Mouse (Mus musculus) embryonic facial prominence, embryonic 11.5 days (tissue): ENCODE measurements around the gene Uhmk1. TPM values are rescaled to one million over a fixed set of nuclear protein-coding genes. Genes with fewer than 3 reads are reported as not detected.

Source experiments
- ATAC-seq: fragments of 200-750 bp; cut with Nextera tagmentation; replicated peaks from 2 replicates; pipeline ENCODE4 v1.8.0; 2017; ENCODE audit warnings: low read depth; ENCODE audit not compliant: insufficient number of reproducible peaks, low FRiP score, low TSS enrichment
- DNase-seq: peaks from one replicate; pipeline ENCODE4 v3.0.0-alpha.2; 2015; ENCODE audit warnings: low spot score
- H3K27ac ChIP-seq: fragments of 300-500 bp; sonication (generic); replicated peaks from 2 replicates; pipeline ENCODE4 v1.5.1; 2014; ENCODE audit warnings: mild to moderate bottlenecking, low read depth, low read length, control low read depth
- H3K27me3 ChIP-seq: fragments of 300-500 bp; sonication (generic); 2 replicates; pipeline ENCODE4 v1.6.1; 2014; ENCODE audit warnings: mild to moderate bottlenecking, low read length, moderate library complexity, mixed read lengths; ENCODE audit not compliant: control insufficient read depth, insufficient read depth
- H3K36me3 ChIP-seq: fragments of 300-500 bp; sonication (generic); replicated peaks from 2 replicates; pipeline ENCODE4 v1.6.1; 2014; ENCODE audit warnings: low read depth, mild to moderate bottlenecking, low read length, moderate library complexity, mixed read lengths; ENCODE audit not compliant: control insufficient read depth, insufficient read depth
- H3K4me1 ChIP-seq: fragments of 300-500 bp; sonication (generic); 2 replicates; pipeline ENCODE4 v1.6.1; 2014; ENCODE audit warnings: low read length, mixed read lengths; ENCODE audit not compliant: control insufficient read depth, insufficient read depth
- H3K4me2 ChIP-seq: fragments of 300-500 bp; sonication (generic); 2 replicates; pipeline ENCODE4 v1.6.1; 2014; ENCODE audit warnings: low read depth, mild to moderate bottlenecking, control low read depth, low read length, moderate library complexity
- H3K4me3 ChIP-seq: fragments of 300-500 bp; sonication (generic); 2 replicates; pipeline ENCODE4 v1.5.1; 2014; ENCODE audit warnings: low read depth, low read length, control low read depth
- H3K9ac ChIP-seq: fragments of 300-500 bp; sonication (generic); replicated peaks from 2 replicates; pipeline ENCODE4 v1.6.1; 2014; ENCODE audit warnings: mild to moderate bottlenecking, control low read depth, low read length
- H3K9me3 ChIP-seq: fragments of 300-500 bp; sonication (generic); replicated peaks from 2 replicates; pipeline ENCODE4 v1.6.1; 2016; ENCODE audit warnings: mild to moderate bottlenecking, low read length, inconsistent platforms, mixed read lengths; ENCODE audit not compliant: control insufficient read depth
- WGBS: fragments of 180-500 bp; shearing (Covaris S2); extraction: QIAGEN DNeasy Blood & Tissue Kit; methylation state at CpG from one replicate; pipeline ENCODE4 v1.1.7; 2014; 5-methylcytosine and 5-hydroxymethylcytosine counted together
- polyA plus RNA-seq: library from polyadenylated mRNA; unstranded; fragments of >200 nt; fragmentation: Nextera tagmentation; extraction: Ambion mirVana; gene quantifications from 2 replicates; pipeline ENCODE4 v1.2.1, GENCODE M21; 2014

Uhmk1 gene
- polyA plus RNA-seq, 1 experiment from 2014 or later, result 14.0 TPM

GRCm38 (mm10) chr1:170155761-170156160 lies 59.4 kb downstream of the Uhmk1 start:
- H3K4me1 ChIP-seq, result no peaks in the 10 kb centered on the region
- H3K9ac ChIP-seq, result no peak overlapping the region
- H3K4me3 ChIP-seq, result no peak overlapping the region
- DNase-seq (no peak), ATAC-seq (no peak)
- H3K27ac ChIP-seq, result no peak overlapping the region
- peaks cover 2% of the 10 kb centered on the region; the same call in 1 of the 2 replicates for H3K36me3 ChIP-seq
- H3K4me2 ChIP-seq, result no peak overlapping the region
- 93% methylated on average over 5 of the region's 5 CpGs for WGBS
- H3K9me3 ChIP-seq, result no peaks in the 10 kb centered on the region
- H3K27me3 ChIP-seq, result no peaks in the 10 kb centered on the region

GRCm38 (mm10) chr1:170155298-170155697 lies 59.9 kb downstream of the Uhmk1 start:
- peaks cover 2% of the 10 kb centered on the region; the same call in 1 of the 2 replicates for H3K36me3 ChIP-seq
- H3K4me2 ChIP-seq, result no peak overlapping the region
- H3K27me3 ChIP-seq, result no peaks in the 10 kb centered on the region
- DNase-seq (no peak), ATAC-seq (no peak)
- H3K27ac ChIP-seq, result no peak overlapping the region
- H3K9me3 ChIP-seq, result no peaks in the 10 kb centered on the region
- WGBS, result 74% methylated on average over 2 of the region's 2 CpGs
- H3K4me1 ChIP-seq, result no peaks in the 10 kb centered on the region
- H3K4me3 ChIP-seq, result no peak overlapping the region
- H3K9ac ChIP-seq, result no peak overlapping the region

GRCm38 (mm10) chr1:170153986-170154385 lies 61.2 kb downstream of the Uhmk1 start:
- Histone ChIP-seq H3K9ac (no peak overlapping the region), H3K36me3 (peaks cover 2% of the 10 kb centered on the region; the same call in 1 of the 2 replicates), H3K9me3 (no peaks in the 10 kb centered on the region), H3K4me1 (no peaks in the 10 kb centered on the region), H3K4me3 (no peak overlapping the region), H3K27ac (no peak overlapping the region), H3K27me3 (no peaks in the 10 kb centered on the region), H3K4me2 (no peak overlapping the region)
- no peak for DNase-seq
- 86% methylated on average over 8 of the region's 8 CpGs for WGBS
- no peak for ATAC-seq

GRCm38 (mm10) chr1:170152552-170152951 lies 62.6 kb downstream of the Uhmk1 start:
- 86% methylated on average over 2 of the region's 2 CpGs for WGBS
- Histone ChIP-seq H3K4me3 (no peak overlapping the region), H3K27ac (no peak overlapping the region), H3K4me2 (no peak overlapping the region), H3K27me3 (no peaks in the 10 kb centered on the region), H3K9me3 (no peaks in the 10 kb centered on the region), H3K4me1 (no peaks in the 10 kb centered on the region), H3K36me3 (peaks cover 2% of the 10 kb centered on the region; the same call in 1 of the 2 replicates), H3K9ac (no peak overlapping the region)
- DNase-seq (no peak), ATAC-seq (no peak)

GRCm38 (mm10) chr1:170150870-170151269 lies 64.3 kb downstream of the Uhmk1 start:
- ATAC-seq (no peak), DNase-seq (no peak)
- Histone ChIP-seq H3K4me1 (no peaks in the 10 kb centered on the region), H3K9me3 (no peaks in the 10 kb centered on the region), H3K27me3 (no peaks in the 10 kb centered on the region), H3K4me2 (no peak overlapping the region), H3K9ac (no peak overlapping the region), H3K4me3 (no peak overlapping the region), H3K27ac (no peak overlapping the region), H3K36me3 (no peaks in the 10 kb centered on the region)
- WGBS, result 91% methylated on average over 6 of the region's 6 CpGs

- no peak overlapping the region for H3K4me2 ChIP-seq
- H3K27me3 ChIP-seq, result no peaks in the 10 kb centered on the region
- H3K36me3 ChIP-seq, result no peaks in the 10 kb centered on the region
- no peak overlapping the region for H3K27ac ChIP-seq
- no peaks in the 10 kb centered on the region for H3K9me3 ChIP-seq
- DNase-seq (no peak), ATAC-seq (no peak)
- H3K4me3 ChIP-seq, result no peak overlapping the region
- no peak overlapping the region for H3K9ac ChIP-seq
- 89% methylated on average over 4 of the region's 4 CpGs for WGBS
- H3K4me1 ChIP-seq, result no peaks in the 10 kb centered on the region
Measured at GRCm38 (mm10) chr1:170149756-170150155, 65.4 kb downstream of the Uhmk1 start.

GRCm38 (mm10) chr1:170148536-170148935 lies 66.7 kb downstream of the Uhmk1 start:
- H3K4me3 ChIP-seq, result no peak overlapping the region
- H3K9ac ChIP-seq, result no peak overlapping the region
- WGBS, result 93% methylated on average over 6 of the region's 6 CpGs
- ATAC-seq (no peak), DNase-seq (no peak)
- no peaks in the 10 kb centered on the region for H3K9me3 ChIP-seq
- H3K4me2 ChIP-seq, result no peak overlapping the region
- no peaks in the 10 kb centered on the region for H3K4me1 ChIP-seq
- no peak overlapping the region for H3K27ac ChIP-seq
- H3K36me3 ChIP-seq, result no peaks in the 10 kb centered on the region
- no peaks in the 10 kb centered on the region for H3K27me3 ChIP-seq

- Histone ChIP-seq H3K27ac (no peak overlapping the region), H3K4me2 (no peak overlapping the region), H3K4me3 (no peak overlapping the region), H3K36me3 (no peaks in the 10 kb centered on the region), H3K4me1 (no peaks in the 10 kb centered on the region), H3K9me3 (no peaks in the 10 kb centered on the region), H3K27me3 (no peaks in the 10 kb centered on the region), H3K9ac (no peak overlapping the region)
- 92% methylated on average over 9 of the region's 9 CpGs for WGBS
- ATAC-seq, result no peak
- no peak for DNase-seq
Measured at GRCm38 (mm10) chr1:170147651-170148448, 67.3 kb downstream of the Uhmk1 start.
